In genomic region chr7:64064460-64065241, GRCm38 (mm10) we compare ENCODE assay signal across 8 mouse cellular contexts.
DNase-seq lines count a peak whose midpoint lies in the region; ATAC-seq and TF ChIP-seq lines count a peak whose summit lies in the region.

No protein-coding gene starts in this region.

- no peaks in the 10 kb centered on the region for H3K4me1 ChIP-seq in hindbrain, postnatal 0 days (ENCODE audit: insufficient read depth, low read length)
- H3K4me1 ChIP-seq in hindbrain, embryonic 13.5 days (replicated peaks) = no peaks in the 10 kb centered on the region
- peaks cover 10% of the 10 kb centered on the region; the same call in 1 of the 2 replicates for H3K4me1 ChIP-seq in heart, embryonic 12.5 days (replicated peaks)

- WGBS in hindbrain, postnatal 0 days = 68% methylated on average over 7 of the region's 7 CpGs
- WGBS in hindbrain, embryonic 13.5 days = 86% methylated on average over 7 of the region's 7 CpGs
- 72% methylated on average over 7 of the region's 7 CpGs for WGBS in heart, embryonic 12.5 days

- H3K27ac ChIP-seq in hindbrain, postnatal 0 days = no peak overlapping the region
- no peak overlapping the region for H3K27ac ChIP-seq in hindbrain, embryonic 13.5 days
- H3K27ac ChIP-seq in heart, embryonic 12.5 days (ENCODE audit: poor library complexity, severe bottlenecking) = peak overlapping the region; percentile 30
- H3K27ac ChIP-seq in left cerebral cortex, adult 2 months = peak overlapping the region; percentile 64

- H3K4me3 ChIP-seq in hindbrain, postnatal 0 days (ENCODE audit: low read length) = no peak overlapping the region
- H3K4me3 ChIP-seq in hindbrain, embryonic 13.5 days = no peak overlapping the region
- no peak overlapping the region for H3K4me3 ChIP-seq in heart, embryonic 12.5 days
- H3K4me3 ChIP-seq in left cerebral cortex, adult 2 months = no peak overlapping the region

- H3K36me3 ChIP-seq in hindbrain, postnatal 0 days (ENCODE audit: insufficient read depth, low read length) = no peaks in the 10 kb centered on the region
- H3K36me3 ChIP-seq in hindbrain, embryonic 13.5 days = no peaks in the 10 kb centered on the region
- no peaks in the 10 kb centered on the region for H3K36me3 ChIP-seq in heart, embryonic 12.5 days

- no peak for TF ChIP-seq CTCF in hindbrain, postnatal 0 days (IDR thresholded peaks at IDR 0.05; ENCODE audit: low read depth)
- TF ChIP-seq CTCF in left cerebral cortex, adult 2 months (IDR thresholded peaks at IDR 0.05) = no peak

- 0 out of 2 replicates have a peak, but pooled peaks have one; percentile 38 for ATAC-seq in hindbrain, postnatal 0 days
- no peak for ATAC-seq in hindbrain, embryonic 13.5 days (ENCODE audit: low FRiP score)
- ATAC-seq in heart, embryonic 12.5 days (ENCODE audit: insufficient number of reproducible peaks, low FRiP score) = peak; percentile 90

- no peaks in the 10 kb centered on the region for H3K9me3 ChIP-seq in hindbrain, postnatal 0 days (ENCODE audit: low read length)
- no peaks in the 10 kb centered on the region for H3K9me3 ChIP-seq in hindbrain, embryonic 13.5 days
- no peaks in the 10 kb centered on the region for H3K9me3 ChIP-seq in heart, embryonic 12.5 days (replicated peaks)

- no peaks in the 10 kb centered on the region for H3K27me3 ChIP-seq in hindbrain, postnatal 0 days (ENCODE audit: insufficient read depth, low read length)
- H3K27me3 ChIP-seq in hindbrain, embryonic 13.5 days = no peaks in the 10 kb centered on the region
- H3K27me3 ChIP-seq in heart, embryonic 12.5 days (replicated peaks) = no peaks in the 10 kb centered on the region

- no peak overlapping the region for H3K4me2 ChIP-seq in hindbrain, postnatal 0 days (ENCODE audit: low read depth, low read length)
- H3K4me2 ChIP-seq in hindbrain, embryonic 13.5 days = no peak overlapping the region
- H3K4me2 ChIP-seq in heart, embryonic 12.5 days = no peak overlapping the region

- intact Hi-C loops in left cerebral cortex, adult 2 months (cut with DNase I) = loop anchor here (1.0 to 2.0 kb wide), 3 partner anchors 31 to 126 kb away; partner anchors contain the start of gene Klf13

- H3K9ac ChIP-seq in hindbrain, postnatal 0 days (replicated peaks; ENCODE audit: low read length) = no peak overlapping the region
- no peak overlapping the region for H3K9ac ChIP-seq in hindbrain, embryonic 13.5 days
- H3K9ac ChIP-seq in heart, embryonic 12.5 days = no peak overlapping the region

- peak; percentile 51 for DNase-seq in hindbrain, postnatal 0 days (ENCODE audit: low spot score)
- peak; percentile 86 for DNase-seq in brain, adult 2 months (ENCODE audit: low read depth, low spot score)
- peak in 1 of 2 experiments; percentile 55 for DNase-seq in left cerebral cortex, adult 2 months (ENCODE audit: extremely low spot score in 1 of 2, low spot score in 2 of 2)
- peak; percentile 44 for DNase-seq in right cerebral cortex, postnatal 14 days
- no peak for DNase-seq in thymus, postnatal 25 days
- DNase-seq in urinary bladder, postnatal 10 days (ENCODE audit: low spot score) = no peak

Comparison
In these comparisons a context has a peak if more than half of its experiments do, and no peak if none do; other contexts are left out.
1. DNase-seq: peak in hindbrain, postnatal 0 days (single experiment), brain, adult 2 months (single experiment) and right cerebral cortex, postnatal 14 days (single experiment); none in thymus, postnatal 25 days (single experiment) and urinary bladder, postnatal 10 days (single experiment).
2. H3K27ac ChIP-seq: peak in heart, embryonic 12.5 days (single experiment) and left cerebral cortex, adult 2 months (single experiment); none in hindbrain, postnatal 0 days (single experiment) and hindbrain, embryonic 13.5 days (single experiment).